Mouse (Mus musculus) ovary, postnatal 14 days (tissue): Measurements from ENCODE around the gene Wdr70.

Source experiments
- DNase-seq: peaks from one replicate; pipeline ENCODE4 v3.0.0; 2022; ENCODE audit warnings: low spot score

Wdr70 gene

DNA sequence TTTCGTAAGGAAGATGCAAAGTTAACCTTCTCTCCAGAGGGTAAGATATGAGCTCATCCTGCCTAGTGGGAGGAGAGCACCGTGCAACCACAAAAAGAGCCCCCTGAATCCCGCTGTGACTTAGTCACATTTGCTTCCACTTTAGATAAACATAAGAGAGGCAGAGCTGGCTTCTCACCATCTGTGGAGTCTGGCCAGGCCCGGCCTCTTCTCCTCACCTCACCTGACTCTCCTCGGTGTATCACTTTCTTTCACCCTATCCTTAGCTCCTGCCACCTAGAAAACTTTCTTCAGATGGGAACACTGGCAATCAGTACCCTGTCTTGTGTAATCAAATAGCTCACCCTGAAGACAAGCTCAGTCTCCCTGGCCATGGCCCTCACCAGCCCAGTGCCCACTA, 240.2 kb downstream of the Wdr70 start:
- no peak for DNase-seq

DNA sequence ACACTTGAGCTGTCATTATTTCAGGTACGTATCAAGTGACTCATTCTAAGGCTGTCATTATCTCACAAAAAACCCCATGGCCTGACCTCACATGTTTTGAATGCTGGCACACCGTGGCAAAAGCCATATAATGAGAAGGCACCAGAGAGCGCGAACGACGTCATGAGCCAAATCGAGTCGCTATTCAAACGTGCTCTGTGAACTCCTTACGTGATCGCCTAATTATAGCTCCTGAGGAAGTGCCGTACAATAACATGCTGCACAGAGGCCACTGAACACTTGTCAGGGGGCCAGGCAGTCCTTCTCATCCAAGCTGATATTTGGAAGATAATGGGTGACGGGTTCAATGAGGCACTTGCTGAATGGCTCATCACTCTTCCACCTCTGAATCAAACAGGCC, 241.6 kb downstream of the Wdr70 start:
- no peak for DNase-seq

GRCm38 (mm10) chr15:7842398-7842797, 256.6 kb downstream of the Wdr70 start:
- DNase-seq: no peak

- DNase-seq: no peak
Observed at GRCm38 (mm10) chr15:7841664-7842063, 257.3 kb downstream of the Wdr70 start.

- no peak for DNase-seq
Observed at GRCm38 (mm10) chr15:7838921-7839309, 260.1 kb downstream of the Wdr70 start.

- no peak for DNase-seq
Observed at GRCm38 (mm10) chr15:7838060-7838920, 260.7 kb downstream of the Wdr70 start.

DNA sequence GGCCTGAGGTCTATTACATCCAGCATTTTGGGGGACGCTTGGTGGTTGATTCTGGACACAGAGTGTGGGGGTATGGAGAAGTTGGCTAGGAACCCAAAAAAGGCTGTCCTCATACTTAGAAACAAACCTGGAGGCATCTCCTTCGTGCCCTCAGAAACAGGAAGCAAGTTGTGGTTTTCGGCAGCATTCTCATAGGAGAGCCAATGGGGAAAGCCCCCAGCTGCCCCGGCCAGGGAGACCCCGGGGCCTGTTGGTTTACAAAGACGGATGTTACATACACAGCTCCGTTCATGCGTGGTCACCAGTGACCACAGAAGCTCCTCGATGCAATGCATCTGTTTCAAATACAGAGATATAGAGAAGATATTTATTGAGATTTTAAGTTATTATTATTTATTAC, 263.6 kb downstream of the Wdr70 start:
- no peak for DNase-seq

DNA sequence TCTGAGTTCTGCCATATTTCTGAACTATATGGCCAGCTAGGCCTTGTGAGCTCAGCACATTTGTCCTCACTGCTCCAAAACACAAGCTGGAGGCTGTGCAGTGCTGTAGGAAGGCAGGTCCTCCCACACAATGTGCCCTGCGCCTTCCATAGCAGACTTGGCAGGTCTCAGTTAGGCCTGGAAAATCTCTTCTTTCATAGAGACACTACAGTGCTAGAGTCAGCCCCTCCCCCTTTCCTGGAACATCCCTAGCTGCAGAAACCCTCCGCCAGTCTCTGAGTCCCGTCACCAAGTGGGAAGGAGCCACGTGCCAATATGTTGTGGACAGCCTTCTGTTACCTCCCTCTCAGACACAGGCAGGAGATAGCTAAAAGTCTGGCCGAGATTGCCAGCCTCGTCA, 273.5 kb downstream of the Wdr70 start:
- DNase-seq: no peak

GRCm38 (mm10) chr15:7823886-7824285, 275.1 kb downstream of the Wdr70 start:
- no peak for DNase-seq
